Mouse (Mus musculus) right cerebral cortex, adult 18-20 months (tissue): ENCODE data around the gene Btk.

Experiments
- DNase-seq: peaks from one replicate; pipeline ENCODE4 v3.0.0; 2022; ENCODE audit warnings: mixed read lengths

Gene Btk

DNA sequence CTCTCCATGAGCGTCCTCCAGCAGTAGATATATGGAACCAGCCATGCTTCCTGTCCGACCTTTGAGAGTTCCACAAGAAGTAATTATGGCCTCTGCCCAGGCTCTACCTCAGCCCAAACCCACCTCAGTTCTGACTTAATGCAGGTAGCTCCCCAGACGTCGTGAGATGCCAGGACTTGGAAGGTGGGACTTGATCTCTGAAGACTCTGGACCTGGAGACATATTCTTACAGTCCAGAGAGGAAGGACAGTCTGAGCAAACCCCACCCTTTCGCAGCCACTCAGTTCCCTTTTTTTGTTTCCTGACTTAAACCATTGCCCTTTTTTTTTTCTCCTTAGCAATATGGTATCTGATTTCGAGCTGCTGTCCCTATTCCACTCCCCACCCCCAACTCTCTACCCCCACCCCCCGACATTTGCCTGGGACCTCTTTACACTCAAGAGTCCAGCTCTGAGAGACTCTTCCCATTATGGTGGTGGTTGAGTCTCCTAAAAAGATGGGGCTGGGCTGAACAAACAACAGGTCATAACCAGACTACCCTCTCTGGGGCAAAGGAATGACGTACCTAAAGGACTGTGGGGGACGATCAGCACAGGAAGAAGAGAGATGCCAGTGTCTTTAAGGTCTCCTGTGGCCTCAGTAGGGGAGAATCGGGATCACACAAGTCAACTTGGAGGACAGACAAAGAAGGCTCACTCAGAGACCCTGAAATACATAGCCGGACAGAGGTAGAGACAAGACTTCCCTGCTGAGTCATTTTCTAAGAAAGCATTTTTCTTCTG lies at the start of gene Btk:
Gene Btk, minus strand, starts transcription at position 683 of the 782 bp plus-strand sequence.
- DNase-seq: no peak

- no peak for DNase-seq
Measured at GRCm38 (mm10) chrX:134632710-134633109, 49.3 kb upstream of the Btk start.

- no peak for DNase-seq
Measured at GRCm38 (mm10) chrX:134628200-134628599, 44.8 kb upstream of the Btk start.

DNA sequence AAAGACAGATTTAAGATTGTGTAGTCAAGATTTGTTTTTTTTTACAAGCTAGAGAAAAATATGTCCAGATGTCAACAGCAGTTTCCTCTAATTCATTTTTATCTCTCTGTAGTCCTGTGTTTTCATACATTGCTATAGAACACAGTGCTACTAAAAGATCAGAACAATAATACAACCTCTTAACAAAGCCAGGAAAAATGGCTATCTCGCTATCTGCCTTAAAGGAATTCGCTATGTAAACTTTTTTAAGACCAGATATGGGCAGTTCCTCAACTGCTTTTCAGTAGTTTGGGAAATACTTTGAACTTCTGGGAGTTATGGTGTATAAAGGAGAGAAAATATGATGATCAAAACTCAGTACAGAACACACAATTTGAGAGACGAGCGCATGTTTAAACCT lies 40.0 kb upstream of the Btk start:
- no peak for DNase-seq

GRCm38 (mm10) chrX:134621685-134622084 lies 38.3 kb upstream of the Btk start:
- DNase-seq: no peak

DNA sequence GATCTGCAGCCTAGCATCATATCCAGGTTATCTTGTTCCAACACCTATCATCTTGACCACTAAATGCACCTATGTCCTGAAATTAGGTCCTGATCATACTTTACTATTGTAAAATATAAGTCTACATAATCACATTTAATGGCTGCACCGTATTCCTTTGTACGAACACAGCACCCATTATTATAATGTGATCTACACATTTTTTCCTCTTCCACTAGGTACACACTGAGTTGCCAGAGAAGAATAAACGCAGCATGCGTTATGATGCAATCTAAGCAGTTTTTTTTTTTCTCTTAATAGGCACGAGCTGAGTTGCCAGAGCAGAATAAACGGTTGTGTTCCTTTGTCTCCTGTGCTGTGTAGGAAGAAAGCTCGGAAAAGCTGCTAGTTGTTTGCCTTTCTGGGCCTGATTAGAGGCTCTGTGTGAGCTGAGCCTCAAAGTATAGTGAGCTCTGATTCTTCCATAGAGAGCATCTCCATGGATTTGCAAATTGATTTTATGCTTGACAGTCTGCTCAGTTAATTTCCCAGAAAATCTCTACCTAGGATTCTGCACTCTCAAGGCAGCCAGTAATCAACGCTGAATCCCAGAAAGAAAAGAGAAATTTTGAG lies 37.0 kb upstream of the Btk start:
- no peak for DNase-seq

DNA sequence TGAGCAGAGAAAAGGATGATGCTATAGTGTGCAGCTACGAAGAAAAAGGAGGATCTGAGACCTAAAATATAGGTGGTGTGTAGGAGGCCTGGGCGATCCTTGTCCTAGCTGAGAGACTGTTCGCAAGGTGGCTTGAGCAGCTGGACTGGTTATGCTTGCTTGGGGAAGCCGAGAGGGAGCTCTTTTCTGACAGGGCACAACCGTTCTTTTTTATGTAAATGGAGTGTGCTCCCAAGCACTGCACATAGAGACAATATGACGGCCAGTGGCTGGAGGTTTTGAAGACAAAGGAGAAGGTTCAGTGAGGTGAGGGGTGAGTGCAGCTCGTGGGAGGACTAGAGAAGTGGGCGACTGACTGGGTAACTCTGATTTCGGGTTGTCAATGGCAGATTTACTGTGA lies 36.3 kb upstream of the Btk start:
- no peak for DNase-seq

- no peak for DNase-seq
Measured at GRCm38 (mm10) chrX:134614306-134614705, 30.9 kb upstream of the Btk start.

DNA sequence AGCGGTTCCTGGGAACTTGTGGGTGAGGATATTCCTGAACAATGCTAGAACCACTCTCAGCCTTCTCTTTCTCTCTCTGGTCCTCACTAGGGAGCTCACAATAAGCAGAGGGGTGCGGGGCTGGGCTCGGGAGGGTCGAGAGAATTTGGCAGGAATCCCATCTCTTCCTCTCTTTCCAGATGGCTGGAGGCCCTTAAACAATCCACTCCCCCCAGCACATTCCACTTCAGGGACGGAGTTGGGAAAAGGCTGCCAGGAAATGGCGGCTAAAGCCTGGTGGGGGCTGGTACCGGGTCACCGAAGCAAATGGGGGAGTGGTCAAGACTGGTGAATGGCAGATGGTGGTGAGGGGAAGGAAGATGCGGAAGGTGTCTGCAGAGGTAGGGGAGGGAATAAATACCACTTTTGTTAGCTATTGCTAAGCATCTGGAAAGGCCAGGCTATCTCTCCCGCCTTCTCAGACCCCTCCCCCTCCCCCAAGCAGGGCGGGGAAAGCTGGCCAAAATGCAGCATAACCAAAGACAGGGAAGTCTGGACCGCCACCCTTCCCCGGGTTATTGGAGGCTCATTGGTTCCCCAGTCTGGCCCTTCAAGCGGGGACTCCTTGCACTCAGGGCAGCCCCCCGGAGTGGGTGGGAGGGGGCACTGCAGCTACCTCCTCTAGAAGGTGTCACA lies 29.1 kb upstream of the Btk start:
- peak; percentile 14 for DNase-seq

- DNase-seq: no peak
Measured at GRCm38 (mm10) chrX:134610984-134611383, 27.6 kb upstream of the Btk start.

- DNase-seq: no peak
Measured at GRCm38 (mm10) chrX:134609472-134609871, 26.1 kb upstream of the Btk start.

- no peak for DNase-seq
Measured at GRCm38 (mm10) chrX:134601380-134602120, 18.2 kb upstream of the Btk start.

DNA sequence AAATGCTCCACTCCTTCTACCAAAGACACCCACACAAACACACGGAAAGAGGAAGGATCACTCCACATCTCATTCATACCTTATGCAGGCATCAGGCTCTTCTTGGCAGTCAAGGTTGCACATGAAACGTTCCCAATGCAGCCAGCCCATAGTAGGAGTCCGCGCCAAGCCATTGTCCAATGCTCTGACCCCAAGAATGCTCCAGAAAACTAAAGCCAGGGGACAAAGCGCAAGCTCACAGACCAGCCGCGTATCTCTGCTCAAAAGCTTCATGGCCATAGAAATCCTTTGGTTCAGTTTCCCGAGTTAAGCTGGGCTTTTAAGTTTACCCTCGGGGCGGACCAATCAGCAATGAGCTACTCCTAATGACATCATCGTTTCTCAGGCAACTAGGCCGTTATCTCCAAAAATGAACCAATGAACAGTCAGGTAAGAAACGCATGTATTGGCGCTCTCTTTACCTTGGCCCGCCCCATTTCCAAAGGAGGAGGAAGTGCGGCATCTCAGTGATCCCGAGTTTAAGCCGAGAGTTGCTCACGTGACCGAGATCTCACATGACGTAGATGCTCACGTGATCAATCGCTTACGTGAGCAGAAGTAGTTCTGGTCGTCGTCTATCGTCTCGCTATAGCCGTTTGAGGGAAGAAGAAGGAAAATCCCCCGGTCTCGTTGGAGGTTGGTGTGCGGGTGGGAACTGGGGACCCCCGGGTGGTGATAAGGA lies 17.4 kb upstream of the Btk start, which contains the start of the genes Gla and Hnrnph2:
Gene Gla, minus strand, starts transcription at position 467 of the 721 bp plus-strand sequence.
Gene Hnrnph2, plus strand, starts transcription at position 521 of the 721 bp plus-strand sequence.
- peak; percentile 93 for DNase-seq

DNA sequence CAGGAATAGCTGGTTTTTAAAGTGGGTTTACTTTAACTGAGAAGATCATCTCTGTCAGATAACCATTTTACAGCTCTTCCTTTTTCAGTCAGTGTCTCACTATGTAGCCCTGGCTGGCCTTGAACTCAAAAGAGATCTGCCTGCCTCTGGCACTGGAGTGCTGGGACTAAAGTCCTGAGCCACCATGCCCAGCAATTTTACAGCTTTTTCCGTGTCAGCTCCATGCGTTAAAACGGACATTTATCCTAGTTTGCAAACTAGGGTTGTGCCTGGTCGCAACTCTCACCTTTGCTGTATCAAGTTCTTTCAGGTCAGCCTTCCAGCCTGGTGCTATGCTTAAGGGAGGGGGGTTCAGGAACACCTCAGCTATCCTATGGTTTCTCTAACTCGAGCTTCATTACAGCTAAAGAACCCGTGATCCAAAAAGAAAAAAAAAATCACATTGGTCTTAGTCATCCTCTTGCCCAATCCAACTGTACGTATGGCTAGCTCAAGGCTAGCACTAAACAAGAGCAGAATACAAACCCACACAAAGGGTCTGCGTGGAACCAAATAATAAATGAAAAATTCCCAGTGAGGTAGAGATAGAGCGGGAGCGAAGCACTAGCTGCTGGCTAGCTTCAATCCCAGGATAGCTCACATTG lies 16.7 kb upstream of the Btk start:
- DNase-seq: no peak

GRCm38 (mm10) chrX:134589836-134590235 lies 6.5 kb upstream of the Btk start:
- DNase-seq: no peak

DNA sequence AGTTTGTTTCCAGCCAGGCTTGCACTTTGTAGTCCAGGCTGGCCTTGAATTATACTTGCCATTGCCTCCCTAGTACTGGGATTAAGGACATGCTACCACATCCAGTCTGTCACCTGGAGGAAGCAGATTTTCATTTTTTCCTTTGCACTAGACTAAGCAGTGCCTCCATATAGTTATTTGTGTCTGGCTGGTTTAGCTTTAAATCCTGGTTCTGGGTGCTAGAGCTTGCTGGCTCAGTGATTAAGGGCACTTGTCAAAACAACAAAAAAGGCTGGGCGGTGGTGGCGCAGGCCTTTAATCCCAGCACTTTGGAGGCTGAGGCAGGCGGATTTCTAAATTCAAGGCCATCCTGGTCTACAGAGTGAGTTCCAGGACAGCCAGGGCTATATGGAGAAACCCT lies 5.6 kb upstream of the Btk start:
- DNase-seq: no peak

- DNase-seq: no peak
Measured at GRCm38 (mm10) chrX:134588261-134588660, 4.9 kb upstream of the Btk start.

GRCm38 (mm10) chrX:134586447-134586846 lies 3.1 kb upstream of the Btk start:
- no peak for DNase-seq

- DNase-seq: peak; percentile 88
Measured at GRCm38 (mm10) chrX:134585103-134586002, 2.0 kb upstream of the Btk start, which contains the start of gene Rpl36a. Gene Rpl36a, plus strand, starts transcription at chrX:134585654.

DNA sequence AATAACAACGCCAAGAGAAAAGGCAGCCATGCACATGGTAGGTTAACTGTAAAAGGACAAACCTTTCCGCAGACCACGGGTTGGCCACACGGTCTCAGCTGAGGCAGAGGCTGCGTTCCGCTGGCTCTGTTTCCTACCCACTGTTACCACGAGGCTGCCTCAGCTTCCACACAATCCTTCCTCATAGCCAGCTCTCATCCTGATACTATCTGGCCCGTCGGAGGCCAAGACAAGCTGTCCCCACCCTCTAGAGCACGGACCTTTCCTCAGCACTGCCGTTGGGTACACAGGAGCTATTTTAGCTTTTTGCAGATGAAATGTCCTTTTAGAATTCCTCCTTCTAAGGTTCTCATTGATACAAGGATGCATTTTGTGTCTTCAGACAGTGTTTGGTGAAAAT lies 1.1 kb downstream of the Btk start:
- no peak for DNase-seq
